Mouse (Mus musculus): ENCODE results near the gene 1700016K19Rik.
A peak's percentile ranks its signal among the peaks of the same experiment; 100 is the strongest.

DNA sequence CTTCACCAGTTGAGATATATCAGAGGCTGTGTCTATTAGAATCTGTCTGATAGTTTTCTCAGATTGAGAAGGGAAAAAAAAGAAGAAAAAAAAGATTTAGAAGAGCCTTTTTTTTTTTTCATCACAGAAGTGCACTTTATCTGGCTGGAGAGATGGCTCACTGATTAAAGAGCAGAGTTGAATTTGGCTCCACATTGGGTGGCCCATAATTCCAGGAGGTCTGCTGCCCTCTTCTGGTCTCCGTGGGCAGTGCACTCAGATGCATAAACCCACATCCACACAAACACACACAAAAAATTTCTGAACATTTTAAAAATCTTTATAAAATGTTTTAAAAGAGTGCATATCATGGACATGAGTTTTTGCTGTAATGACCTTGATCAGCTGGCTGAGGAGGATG, 25.7 kb upstream of the 1700016K19Rik start:
- TF ChIP-seq POLR2A (IDR thresholded peaks at IDR 0.05; ENCODE audit: borderline replicate concordance, insufficient read depth, low read length) (no peak), CTCF (IDR thresholded peaks at IDR 0.05; ENCODE audit: borderline replicate concordance, insufficient read depth, low read depth, low read length) (peak; percentile 35; the same call in 1 of the 2 replicates)

All from cerebellum, adult 2 months (tissue).